Mouse (Mus musculus): ENCODE measurements around the gene Pnpla3.

The Pnpla3 gene

GRCm38 (mm10) chr15:84218783-84219271 lies 51.2 kb downstream of the Pnpla3 start:
- DNase-seq: peak; percentile 53

DNA sequence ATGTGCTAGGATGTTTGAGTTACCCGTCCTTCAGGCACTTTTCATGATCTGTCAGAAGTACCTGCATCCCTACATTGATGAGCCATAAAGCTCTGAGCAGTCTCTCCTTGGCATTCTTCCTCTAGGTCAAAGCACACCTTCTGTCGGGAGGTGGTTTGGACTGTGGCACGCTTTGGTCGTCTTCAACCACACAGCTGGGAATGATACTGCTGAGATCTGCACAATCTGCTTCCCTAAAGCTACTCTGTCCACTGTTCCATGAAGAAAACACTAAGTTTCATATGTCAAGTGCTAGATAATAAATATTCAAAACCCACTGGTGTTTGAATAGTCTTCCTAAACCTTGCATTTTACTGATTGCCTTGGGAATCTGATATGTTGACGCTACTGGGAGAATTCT lies 53.9 kb downstream of the Pnpla3 start:
- no peak for DNase-seq

DNA sequence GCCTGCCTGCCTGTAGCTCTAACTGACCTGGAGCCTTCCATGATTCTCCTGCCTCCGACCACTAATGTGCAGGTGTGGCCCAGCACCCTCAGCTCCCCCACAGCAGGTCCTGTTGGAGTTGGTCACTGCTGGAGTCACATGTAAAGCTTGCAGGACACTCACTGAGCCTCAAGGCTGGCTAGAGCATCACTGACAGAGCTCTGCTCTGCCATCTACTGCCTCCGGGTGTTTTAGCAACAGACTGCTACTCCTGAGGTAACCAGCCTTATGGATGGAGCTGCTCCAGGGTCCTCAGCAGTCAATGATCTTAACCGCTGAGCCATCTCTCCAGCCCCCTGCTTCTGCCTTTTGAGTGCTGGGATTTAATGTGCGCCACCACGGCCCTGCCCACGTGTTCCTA lies 55.8 kb downstream of the Pnpla3 start:
- no peak for DNase-seq

DNA sequence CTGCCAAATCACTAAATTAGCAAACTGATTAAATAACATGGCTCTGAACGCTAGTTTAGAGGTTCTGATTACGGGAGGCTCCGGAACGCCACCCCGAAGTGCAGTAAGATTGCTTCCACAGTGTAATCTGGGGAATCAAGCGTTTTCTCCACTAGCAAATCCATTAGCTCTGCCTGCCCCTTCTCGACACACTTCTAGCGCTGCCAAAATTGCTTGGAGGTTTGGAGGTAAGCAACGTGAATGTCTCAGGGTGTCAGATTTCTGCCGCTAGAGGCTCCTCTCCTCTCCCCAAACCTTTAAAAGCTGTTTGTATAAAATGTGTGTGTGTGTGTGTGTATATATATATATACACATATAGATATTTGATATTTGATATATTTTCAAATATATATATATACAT lies 57.1 kb downstream of the Pnpla3 start:
- no peak for DNase-seq

GRCm38 (mm10) chr15:84226918-84227317 lies 59.3 kb downstream of the Pnpla3 start:
- no peak for DNase-seq

DNA sequence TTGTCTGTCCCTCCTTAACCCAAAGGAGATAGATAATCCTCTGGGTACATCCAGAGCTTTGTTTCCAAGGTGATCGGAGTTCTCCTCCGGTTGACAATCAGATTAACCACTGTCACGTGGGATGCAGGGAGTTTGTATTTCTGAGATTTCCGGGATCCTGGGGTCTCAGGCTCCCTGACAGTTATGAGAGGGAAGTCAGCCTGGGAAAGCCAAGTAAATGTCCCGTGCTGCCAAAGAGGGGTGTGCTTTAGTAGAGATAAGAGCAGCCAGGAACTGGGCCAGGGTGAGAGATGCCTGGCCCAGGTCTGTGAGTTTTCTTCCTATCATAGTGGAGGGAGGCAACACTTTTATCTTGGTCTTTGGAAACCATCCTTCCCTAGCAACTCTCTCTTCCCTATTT lies 63.0 kb downstream of the Pnpla3 start:
- DNase-seq: no peak

- peak; percentile 70 for DNase-seq
These were observed 63.6 kb downstream of the Pnpla3 start for GRCm38 (mm10) chr15:84231113-84231712.

DNA sequence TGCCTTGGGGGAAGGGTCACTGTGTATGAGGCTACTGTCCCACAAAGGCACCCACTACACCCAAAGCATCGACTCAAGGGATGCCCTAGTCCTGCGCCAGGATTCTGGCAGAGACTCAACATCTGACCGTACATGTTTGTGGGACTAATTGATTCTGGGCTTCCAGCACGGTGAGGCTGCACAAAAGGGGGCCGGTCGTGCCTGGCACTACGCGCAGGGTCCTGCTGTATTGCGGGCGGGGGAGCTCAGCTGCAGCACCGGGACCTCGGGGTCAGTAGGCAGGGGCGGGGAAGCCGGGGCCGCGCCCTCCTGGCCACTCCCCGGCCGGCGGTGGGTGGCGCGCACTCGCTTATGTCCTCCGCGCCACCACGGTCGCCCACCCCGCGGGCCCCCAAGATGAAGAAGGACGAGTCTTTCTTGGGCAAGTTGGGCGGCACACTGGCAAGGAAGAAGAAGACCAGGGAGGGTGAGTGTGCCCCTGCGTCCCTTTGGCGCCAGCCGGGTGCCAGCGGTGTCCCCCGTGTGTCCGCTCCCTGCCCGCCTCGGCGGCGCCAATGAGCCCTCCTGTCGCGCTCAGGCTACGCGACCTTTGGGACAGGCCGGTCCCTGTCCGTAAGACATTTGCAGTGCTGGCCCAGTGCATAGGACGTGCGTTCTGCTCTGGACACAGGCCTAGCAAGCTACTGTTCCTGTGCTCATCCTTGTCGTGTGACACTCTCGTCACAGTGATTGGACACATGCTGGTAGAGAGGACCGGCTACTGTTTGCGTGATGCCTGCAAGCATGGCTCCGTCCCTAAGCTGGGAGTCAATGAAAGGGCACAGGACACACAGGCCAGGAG lies 64.3 kb downstream of the Pnpla3 start, which contains the start of gene Parvb:
TSS of gene Parvb (plus strand) at position 323 of the 841 bp plus-strand sequence.
- DNase-seq: peak; percentile 76

DNA sequence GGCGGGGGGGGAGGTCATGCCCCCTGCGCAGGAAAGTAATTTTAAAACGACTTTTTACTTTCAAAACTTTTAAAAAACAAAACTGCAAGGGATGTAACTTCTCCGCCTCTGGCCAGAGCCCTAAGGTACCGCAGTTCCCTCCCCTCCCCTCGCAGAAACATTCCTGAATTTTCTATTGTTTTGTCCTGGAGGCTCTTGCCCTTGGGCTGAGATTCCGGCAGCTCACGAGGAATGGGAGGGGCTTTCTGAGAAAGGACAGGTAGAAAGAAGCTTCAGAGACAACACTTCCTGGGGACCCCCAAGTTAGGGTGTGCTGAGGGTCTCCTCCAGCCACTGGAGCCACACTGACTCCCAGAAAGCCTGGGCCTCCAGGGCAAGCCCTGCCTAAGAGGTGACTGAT lies 65.0 kb downstream of the Pnpla3 start:
- DNase-seq: no peak

GRCm38 (mm10) chr15:84234794-84235581 lies 67.4 kb downstream of the Pnpla3 start:
- no peak for DNase-seq

DNA sequence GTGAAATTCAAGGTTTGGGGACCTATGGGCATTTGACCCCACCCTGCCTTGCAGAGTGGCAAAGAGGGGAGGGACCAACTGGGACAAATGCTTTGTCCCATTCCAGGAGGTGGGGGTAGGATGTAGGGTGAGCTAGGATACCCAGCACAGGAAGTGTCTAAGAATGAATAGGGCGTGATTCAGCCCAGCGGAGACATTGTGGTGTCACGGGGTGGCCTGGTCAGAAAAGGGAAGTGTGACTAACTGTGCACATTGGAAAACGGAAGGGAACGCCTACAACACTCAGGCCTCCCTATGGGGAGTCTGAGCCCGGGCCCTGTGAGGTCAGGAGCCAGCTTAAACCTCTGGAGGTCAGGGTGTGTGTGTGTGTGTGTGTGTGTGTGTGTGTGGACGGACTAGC lies 68.0 kb downstream of the Pnpla3 start:
- peak; percentile 85 for DNase-seq
